In genomic region chr3:117696350-117696749, GRCm38 (mm10) we compare ENCODE assay signal across 17 mouse cellular contexts.
"Had no signal": no experiment of that assay in that cellular context is flagged by ENCODE, and none has a peak within 500 bp of the region (broad histone marks: within the 10 kb centered on the region; RNA-seq: fewer than 3 reads in every experiment).

No protein-coding gene starts in this region.

- DNase-seq: gastrocnemius, adult 2 months; gastrocnemius, postnatal 10 days; gastrocnemius, postnatal 25 days; heart, adult 18-20 months; heart, postnatal 10 days; heart, postnatal 4 days; kidney, adult 11 months; kidney, adult 2 months; kidney, adult 9 months; kidney, postnatal 14 days; kidney, postnatal 36 days; layer of hippocampus, adult 9-11 months; layer of hippocampus, postnatal 36 days; liver; liver, embryonic 13.5 days had no signal

- ATAC-seq: hindbrain, postnatal 0 days; intestine, embryonic 16.5 days had no signal
